Mouse (Mus musculus): Measurements from ENCODE around the gene Ccnyl1.
"Not testable (repeated sequence)": the region's sequence is repeated elsewhere in the genome, so short reads cannot be mapped to it uniquely, and the experiment has no call there.

The Ccnyl1 gene

DNA sequence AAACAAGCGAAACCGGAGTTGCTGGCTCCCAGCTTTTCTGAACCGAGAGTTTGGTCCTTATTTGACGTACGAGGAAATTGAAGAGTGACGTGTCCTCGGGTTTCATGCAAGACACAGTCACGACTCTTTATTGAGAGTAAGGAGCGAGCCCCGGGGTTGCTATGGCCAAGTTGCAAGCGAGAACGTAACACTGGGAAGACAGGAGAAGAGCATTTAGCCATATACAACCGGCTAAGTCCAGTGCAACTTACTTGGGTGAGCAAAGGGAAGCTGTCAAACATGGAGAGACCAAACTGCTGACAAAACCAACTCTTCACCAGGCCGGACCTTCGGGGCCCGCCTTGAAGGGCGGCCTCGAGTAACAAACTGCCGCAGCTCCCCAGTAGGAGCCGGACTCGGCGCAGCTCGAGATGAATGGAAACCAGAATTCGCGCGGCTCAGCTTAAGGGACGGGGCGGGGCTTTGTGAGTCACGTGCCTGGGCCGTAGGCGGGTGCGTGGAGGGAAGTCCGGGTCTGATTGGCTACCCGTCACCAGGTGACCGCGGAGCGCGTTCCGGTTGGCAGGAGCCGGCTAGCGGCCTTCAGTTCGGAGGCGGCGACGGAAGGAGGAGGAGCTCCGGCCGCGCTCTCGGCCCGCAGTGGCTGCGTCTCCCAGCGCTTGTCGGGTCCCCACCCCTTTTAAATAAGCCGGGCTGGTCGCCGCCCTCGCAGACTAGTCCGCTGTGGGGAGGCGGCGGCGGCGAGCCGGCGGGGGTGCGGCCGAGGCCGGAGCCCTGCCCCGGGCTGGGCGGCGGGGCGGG is at the start of gene Ccnyl1:
Ccnyl1 (plus strand) TSS at position 243 of the 801 bp plus-strand sequence.
- peak; percentile 96 for DNase-seq (ENCODE audit: low read depth, low spot score)

DNA sequence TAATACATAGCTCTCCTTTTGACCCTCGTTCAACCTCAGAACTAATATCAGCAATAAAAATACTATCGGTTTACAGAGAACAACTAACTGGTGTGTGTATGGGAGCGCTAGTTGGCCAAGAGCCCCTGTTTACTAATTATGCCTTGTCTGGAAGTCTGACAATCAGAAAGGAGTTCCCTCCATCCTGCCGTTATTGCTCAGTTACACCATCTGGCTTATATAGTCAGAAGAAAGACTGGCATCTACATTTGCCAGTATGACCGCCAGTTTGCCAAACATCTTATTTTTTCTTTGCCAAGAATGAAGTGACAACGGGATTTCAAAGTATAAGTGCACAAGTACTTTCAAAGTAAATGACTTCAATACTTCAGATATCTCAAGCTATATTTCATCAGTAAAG is 49.2 kb upstream of the Ccnyl1 start:
- DNase-seq (ENCODE audit: low read depth, low spot score): peak; percentile 47

DNA sequence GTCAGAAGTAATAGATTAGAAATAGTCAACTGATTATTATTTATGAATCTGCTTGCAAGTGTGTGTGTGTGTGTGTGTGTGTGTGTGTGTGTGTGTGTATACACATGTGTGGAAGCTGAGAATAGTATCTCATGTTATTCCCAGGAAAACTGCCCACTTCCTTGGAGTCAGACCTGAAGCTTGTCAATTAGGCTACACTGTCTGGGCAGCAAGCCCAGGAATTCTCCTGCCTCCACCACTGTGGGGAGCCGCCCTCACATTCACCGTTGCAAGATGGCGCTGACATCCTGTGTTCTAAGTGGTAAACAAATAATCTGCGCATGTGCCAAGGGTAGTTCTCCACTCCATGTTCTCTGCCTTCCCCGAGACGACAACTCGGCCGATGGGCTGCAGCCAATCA is 47.7 kb upstream of the Ccnyl1 start:
- DNase-seq (ENCODE audit: low read depth, low spot score): not testable (repeated sequence)

DNA sequence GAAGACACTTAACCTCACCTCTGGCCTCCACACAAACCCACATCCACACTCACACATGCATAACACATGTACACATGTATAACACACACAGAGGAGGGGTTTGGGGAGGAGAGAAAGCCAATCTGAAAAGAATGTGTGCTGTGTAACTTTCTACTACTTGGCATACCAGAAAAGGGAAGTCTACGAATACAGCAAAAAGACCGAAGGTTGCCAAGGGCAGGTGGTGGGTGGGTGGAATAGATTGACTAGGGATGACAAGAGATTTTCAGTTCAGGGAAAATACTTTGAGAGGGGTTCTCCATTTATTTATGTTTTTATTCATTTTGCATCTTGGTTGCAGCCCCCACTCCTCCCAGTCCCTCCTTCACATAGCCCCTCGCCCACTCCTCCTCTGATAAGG is 45.7 kb upstream of the Ccnyl1 start:
- no peak for DNase-seq (ENCODE audit: low read depth, low spot score)

DNA sequence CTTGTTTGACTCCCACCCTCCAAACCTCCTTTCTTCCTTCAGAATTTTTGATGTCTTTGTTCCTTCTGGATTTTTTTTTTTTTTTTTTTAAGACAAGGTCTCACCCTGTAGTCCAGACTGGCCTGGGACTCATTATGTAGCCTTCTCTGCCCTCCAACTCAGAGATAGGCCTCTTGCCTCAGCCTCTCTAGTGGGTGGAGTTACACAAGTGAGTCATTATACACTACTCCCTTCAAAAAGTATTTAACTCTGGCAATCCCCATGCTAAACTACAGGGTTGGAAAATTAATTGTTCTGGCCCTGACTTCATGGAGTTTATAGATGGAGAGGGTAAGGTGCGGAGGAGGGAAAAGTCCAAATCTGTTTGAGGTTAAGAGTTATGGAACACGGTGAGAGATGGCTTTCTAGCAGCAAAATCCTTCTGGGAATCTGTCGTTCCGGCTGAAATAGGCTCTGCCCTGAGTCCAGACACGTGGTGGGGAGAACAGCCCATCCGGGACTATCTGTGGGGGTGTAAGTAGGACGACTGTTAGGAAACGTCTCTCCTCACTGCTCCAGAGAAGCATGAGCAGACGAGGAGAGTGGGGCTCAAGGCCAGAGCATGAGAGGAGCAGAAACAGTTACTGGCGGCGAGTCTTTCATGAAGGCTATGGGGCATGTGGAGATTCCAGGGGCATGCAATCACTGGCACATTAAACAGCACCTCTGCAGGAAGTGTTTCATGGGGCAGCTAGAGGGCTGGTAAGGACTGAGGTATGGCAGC is 40.7 kb upstream of the Ccnyl1 start:
- DNase-seq (ENCODE audit: low read depth, low spot score): no peak

DNA sequence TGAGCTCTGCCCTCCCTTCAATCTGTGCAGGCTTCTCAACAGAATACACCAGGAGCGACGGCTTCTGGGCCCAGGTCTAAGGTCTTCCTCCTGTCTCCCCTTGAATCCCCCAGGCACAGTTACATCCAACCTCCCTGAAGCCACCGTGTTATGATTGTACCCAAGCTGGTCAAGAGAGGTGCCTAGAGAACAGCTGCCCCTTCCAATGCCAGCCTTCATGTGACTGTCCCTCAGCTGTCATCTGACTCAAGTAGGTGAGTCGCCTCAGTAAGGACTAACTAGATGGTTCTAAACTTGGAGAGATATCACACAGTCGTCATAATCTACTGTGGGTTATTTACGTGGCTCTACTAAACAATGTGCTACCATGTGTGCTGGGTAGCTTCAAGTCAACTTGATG is 36.6 kb upstream of the Ccnyl1 start:
- DNase-seq (ENCODE audit: low read depth, low spot score): no peak

DNA sequence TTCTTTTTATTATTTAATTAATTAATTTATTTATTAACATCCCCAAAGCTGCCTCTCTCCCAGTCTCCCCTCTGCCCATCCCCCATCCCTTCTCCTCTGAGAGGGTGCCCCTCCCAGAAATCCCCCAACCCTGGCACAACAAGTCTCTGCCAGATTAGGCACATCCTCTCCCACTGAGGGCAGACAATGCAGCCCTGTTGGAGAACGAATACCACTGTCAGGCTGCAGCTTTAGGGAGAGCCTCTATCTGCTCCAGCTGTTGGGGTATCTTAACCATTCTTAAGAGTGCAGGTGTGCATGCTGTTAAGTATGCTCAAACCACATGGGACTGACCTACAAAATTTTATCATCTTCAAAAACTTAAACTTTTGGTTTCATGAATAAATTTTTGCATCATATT is 34.8 kb upstream of the Ccnyl1 start:
- no peak for DNase-seq (ENCODE audit: low read depth, low spot score)

DNA sequence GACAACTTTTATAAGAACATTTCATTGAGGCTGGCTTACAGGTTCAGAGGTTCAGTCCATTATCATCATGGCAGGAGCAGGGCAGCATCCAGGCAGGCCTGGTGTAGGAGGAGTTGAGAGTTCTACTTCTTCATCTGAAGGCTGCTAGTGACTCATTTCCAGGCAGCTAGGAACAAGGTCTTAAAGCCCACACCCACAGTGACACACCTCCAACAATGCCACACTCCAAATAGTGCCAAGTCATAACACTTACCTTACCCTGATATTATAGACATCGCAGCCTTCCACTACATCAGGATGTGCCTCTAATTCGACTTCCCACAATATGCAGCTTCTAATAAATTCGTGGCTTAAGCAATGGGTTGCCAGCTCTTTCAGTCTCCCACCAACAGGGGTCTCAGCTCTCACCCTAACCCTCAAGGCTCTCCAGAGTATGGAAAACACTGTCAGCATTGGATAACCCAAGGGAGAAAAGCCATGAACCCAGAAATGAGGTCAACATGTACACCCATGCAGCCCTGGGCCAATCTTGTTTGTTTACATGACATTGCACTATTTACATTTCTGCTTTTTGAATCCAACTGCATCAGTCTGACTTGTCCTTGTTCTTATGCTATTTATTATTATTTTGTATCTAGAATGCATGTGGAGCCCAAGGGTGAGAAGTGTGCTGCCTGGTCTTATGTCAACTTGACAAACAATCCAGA is 33.7 kb upstream of the Ccnyl1 start:
- DNase-seq (ENCODE audit: low read depth, low spot score): no peak

DNA sequence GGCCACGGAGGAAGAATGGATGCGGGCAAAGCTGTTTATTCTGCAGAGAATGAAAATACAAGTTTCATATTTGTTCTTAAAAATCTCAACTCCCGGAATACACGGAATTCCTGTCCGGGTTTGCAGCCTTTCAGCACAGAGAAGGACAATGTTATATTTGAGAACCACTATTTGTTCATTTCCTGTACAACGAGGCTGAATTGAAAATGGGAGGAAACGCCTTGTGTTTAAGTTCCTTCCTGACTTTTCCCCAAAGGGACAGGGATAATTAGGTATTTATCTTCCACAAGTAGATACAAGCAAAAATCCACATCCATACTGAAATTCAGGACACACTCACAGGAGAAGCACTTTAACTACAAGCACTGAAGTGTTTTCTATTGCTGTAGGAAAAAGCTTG is 31.4 kb upstream of the Ccnyl1 start:
- no peak for DNase-seq (ENCODE audit: low read depth, low spot score)

DNA sequence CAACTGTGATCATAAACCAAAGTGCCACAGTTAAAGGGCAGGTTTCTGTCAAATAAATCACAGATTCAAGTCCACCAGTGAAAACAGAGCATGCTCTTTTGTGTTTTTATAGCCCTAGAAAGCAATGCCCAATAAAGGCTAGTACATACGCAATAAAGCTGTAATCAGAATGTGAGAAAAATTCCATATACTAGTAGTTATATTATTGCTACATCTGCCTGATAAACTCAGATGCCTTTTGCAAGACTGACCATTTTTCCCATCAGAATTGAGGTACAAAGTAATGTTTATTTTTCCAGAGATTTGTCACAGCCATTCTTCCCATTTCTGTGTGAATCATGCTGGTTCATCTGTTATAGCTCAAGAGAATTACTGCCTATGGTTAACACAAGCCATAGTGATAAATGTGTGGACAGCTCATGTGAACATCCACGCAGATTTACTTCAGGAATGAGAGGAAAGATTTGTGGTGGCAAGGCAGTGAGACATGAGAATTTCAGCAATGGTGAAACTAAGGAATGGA is 23.1 kb upstream of the Ccnyl1 start:
- DNase-seq (ENCODE audit: low read depth, low spot score): no peak

DNA sequence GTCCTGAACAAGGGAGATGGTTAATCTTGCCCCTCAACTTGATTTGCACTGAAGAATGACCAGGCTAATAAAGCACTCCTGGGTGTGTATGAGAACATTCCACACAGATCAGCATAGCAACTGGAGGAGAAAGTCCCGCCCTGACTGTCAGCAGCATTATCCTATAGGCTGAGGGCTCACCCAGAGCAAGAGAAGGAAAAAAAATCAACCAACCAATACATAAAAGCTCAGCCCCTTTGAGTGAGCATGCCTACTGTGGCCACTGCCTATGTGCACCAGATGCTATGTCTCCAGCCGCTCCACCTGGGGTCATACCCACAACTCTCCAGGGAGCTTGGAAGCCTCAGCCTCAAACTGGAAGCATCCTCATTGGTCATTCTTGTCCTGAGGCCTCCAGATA is 20.8 kb upstream of the Ccnyl1 start:
- no peak for DNase-seq (ENCODE audit: low read depth, low spot score)

DNA sequence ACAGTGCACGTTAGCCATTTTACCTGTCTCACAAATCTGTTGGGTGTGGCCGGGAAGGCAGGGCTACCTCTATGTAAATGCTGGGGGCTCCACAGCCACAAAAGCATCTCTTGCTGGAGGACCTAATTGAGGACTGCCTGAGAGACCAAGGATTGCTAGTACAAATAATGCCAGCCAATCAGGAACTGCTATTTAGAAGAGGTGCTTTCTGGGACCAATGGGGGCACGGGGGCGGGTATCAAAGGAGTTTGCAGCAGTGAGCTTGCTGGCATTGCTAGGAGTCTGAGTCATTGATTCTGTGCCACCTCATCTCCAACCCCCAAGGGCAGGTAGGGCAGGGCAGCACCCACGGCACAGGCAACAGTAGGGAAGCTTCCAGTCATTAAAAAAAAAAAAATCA is 16.3 kb upstream of the Ccnyl1 start:
- no peak for DNase-seq (ENCODE audit: low read depth, low spot score)

DNA sequence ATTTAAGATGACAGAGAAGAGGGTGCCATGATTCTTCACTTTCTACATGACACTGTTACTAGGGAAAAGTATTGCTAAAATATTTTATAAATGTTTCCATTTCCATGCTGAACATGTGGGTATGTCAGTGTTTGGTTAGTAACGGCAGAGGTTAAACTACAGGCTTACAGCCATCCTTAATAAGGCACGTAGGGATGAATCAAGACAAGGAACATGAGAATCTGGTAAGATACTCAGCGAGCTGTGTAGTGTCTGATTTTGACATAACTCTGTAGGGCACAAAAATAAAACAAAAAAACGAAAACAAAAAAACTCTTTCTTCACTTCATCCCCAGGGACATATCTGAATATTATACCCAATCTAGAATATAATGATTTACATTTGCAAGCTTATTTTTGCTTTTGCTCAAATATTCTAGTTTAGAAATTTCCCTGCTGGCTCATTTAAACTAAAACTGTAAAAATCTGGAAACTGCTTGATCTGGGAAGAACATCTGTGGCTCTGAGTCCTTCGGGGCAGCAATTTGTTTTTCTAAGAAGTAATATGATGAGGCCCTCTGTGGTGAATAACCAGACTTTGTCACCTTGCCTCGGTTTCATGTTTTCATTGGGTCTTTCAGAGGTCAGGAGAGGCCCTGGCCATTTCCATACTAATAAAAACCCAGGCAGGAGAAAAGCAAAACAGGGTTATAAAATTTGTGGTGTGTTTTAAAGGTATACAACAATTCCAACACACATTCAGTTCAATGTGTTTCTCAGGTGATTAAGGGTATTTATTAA is 14.0 kb upstream of the Ccnyl1 start:
- no peak for DNase-seq (ENCODE audit: low read depth, low spot score)

DNA sequence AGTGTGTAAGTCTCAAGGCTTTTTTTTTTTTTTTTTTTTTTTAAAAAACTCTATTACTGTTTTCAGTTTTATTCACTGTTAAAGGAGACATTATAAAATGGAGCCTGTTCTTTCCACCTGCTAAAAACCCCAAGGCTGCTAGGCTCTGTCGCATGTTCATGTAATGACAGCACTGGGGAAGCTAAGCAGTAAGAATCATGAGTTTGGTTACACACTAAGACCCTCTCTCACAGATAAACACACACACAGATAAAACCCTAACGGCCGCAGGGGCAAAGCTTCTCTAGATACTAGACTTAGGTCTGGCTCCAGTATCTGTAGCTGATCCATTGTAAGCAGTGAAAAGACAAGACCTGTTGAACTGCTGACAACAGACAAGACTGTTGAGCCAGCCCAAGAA is 8.8 kb upstream of the Ccnyl1 start:
- no peak for DNase-seq (ENCODE audit: low read depth, low spot score)

DNA sequence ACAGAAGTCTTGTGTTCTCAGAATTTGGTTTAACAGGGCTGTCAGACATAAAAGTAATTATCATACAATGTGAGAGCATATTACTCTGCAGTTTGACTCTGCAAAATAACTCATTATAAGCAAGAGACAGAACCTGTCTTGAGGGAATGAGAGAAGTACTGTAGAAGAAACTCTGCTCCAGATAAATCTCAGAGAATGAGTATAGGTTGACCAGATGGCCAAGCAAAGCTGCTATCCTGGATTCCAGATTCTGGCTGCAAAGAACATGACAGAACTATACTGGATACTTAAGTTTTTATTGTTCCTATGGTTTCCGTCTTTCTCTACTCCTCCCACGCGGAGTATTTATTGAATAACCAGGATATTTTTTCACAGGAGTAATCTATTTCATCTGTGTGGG is 7.2 kb upstream of the Ccnyl1 start:
- no peak for DNase-seq (ENCODE audit: low read depth, low spot score)

DNA sequence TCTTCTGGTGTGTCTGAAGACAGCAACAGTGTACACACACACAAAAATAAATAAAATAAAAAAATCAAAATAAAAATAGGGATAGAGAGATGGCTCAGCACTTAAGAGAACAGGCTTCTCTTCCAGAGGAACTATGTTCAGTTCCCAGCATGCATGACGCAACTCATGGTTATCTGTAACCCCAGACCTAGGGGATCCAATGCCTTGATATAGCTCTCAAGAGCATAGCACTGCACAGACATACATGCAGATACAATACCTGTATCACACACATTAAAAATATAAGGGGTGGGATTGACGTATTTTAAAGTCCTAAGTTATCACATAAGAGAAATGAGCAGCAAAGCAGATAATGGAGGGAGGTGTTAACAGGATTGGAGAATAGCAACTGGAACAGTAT is 5.8 kb upstream of the Ccnyl1 start:
- no peak for DNase-seq (ENCODE audit: low read depth, low spot score)

DNA sequence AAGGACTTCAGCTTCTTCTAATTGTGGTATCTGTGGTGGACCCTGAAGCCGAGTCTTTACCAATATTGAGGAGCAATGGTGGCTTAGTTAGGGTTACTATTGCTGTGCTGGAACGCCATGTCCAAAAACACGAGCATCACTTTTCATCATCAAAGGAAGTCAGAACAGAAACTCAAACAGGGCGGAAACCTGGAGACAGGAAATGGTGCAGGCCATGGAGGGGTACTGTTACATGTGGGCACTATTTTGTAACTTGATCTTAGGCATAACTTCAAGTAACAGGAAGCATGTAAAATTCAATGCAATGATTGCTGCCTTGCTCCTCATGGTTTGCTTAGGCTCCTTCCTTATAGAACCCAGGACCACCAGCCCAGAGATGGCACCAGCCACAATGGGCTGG is 2.2 kb upstream of the Ccnyl1 start:
- no peak for DNase-seq (ENCODE audit: low read depth, low spot score)

DNA sequence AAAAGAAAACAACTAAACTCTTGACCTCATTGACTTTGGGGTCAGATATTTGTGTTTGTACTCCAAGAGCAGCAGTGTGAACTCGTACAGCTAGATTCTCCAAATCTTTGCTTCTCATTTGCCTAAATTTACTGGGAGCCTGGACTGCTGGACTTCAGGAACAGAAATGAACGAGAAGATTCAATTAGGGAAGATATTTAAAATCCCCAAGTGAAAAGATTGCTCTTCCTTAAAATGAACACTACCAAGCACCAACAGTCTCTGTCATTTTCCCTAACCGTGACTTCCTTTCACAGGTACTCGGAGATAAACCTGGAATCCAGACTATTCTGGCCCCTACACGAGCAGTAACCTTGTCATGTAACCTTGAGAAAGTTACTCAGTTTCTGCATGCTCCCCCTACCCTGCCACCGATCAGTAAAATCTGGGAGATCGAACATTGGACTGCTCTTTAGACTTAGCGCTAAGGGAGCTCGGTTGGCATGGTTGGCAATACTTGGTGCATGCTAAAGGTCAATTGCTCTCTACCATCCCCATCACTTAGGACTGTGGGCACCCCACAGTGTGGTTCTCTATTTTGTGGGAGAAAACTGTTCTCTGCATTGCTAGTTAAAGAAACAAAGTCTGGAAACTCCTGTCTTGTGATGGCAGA is 568 bp upstream of the Ccnyl1 start:
- no peak for DNase-seq (ENCODE audit: low read depth, low spot score)

DNA sequence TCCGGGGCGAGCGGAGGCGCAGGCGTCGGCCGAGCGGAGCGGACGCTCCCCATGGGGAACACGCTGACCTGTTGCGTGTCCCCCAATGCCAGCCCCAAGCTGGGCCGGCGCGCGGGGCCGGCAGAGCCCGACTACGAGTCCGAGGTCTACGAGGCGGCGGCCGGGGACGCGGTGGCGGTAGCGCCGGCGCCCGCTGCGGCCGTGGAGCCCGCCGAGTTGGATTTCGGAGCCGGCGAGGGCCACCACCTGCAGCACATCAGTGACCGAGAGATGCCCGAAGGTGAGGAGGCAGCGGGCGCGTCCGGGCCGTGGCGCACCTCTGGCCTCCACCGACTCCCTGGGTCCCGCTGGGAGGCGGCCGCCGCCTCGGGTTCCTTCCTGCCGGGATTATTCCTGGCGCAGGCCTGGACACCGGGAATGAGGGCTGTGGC is 881 bp downstream of the Ccnyl1 start:
- DNase-seq (ENCODE audit: low read depth, low spot score): no peak

DNA sequence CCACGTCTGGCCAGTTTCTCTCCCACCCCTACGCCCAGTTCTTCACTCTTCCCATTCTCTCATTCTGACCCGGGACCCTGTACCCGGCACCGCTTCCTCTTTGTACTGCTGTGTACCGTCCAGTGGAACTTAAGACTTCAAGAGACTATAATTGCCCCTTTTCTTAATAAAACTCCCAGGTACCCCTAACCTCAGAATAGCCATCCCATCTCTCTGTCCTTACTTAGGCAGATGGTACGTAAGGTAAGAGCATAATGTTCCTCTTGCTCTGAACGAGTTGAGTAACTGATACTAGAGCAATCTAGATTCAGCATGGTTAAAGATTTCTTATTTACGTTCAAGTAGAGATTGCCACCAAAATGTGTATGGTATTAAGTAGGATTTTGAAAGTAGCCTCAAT is 1.3 kb downstream of the Ccnyl1 start:
- DNase-seq (ENCODE audit: low read depth, low spot score): no peak

DNA sequence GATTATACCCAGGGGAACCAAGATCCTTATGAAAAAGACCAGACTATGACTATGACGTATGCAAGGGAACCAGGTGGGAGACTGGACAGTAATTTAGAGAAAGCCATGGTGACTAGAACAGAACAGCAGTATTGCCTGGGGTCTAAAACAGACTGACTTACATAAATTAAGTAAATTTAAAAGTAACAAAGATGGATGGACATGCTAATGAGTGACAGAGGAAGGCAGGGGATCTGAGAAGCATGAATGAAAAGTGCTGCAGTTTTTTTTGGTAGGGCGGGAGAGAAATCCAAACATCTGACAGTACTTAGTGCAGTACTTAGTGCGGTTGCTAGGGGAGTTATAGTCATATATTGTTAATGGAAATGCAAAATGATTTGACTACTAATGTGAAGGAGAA is 4.9 kb downstream of the Ccnyl1 start:
- no peak for DNase-seq (ENCODE audit: low read depth, low spot score)
